Mouse (Mus musculus): ENCODE results near the gene Gm13696.
"Not testable (repeated sequence)": the region's sequence is repeated elsewhere in the genome, so short reads cannot be mapped to it uniquely, and the experiment has no call there.

The Gm13696 gene

DNA sequence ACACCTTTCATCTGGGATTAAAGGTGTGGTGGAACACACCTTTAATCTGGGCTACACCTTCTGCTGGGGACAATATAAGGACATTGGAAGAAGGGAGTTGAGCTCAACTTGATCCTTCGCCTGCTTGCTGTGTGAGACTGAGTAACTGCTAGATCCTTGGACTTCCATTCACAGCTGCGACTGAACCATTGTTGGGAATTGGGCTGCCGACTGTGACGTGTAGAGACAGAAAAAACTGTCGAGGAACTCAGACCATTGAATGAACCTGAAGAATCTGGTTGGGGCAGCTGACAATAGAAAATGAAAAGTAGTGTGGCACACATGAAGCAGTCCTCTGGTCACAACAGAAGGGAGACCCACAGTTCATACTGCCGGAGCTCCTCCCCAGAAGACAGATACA is at the start of gene Gm13696:
TSS of gene Gm13696 (plus strand) at position 301 of the 400 bp plus-strand sequence.
- DNase-seq (ENCODE audit: low spot score in 2 of 2), result not testable (repeated sequence)

- no peak for DNase-seq (ENCODE audit: low spot score in 2 of 2)
Observed at GRCm38 (mm10) chr2:83929478-83930088, 43.3 kb upstream of the Gm13696 start.

GRCm38 (mm10) chr2:83940931-83941361 is 32.0 kb upstream of the Gm13696 start, which contains the start of gene Zswim2:
Zswim2 (minus strand) TSS chr2:83941228.
- DNase-seq (ENCODE audit: low spot score in 2 of 2), result peak; percentile 46 to 66

GRCm38 (mm10) chr2:83941378-83941777 is 31.5 kb upstream of the Gm13696 start:
- DNase-seq (ENCODE audit: low spot score in 2 of 2), result no peak

DNA sequence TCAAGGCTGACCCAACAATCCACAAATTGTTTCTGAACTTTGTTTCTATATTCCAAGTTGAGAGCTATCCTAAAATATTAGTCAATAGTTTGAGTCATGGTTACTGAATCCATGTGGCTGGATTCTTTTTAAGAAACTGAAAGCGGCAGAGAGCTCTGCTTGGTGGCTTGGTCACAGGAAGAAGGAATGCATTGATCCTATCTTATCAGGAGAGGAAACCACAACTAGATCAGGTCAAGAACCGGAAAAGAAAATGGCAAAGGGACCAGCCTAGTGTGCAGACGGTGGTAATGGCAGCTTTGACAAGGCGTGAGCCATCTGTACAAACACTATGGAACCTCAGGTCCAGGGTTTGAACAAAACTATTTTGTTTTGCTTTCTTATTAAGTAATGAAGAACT is 31.1 kb upstream of the Gm13696 start:
- DNase-seq (ENCODE audit: low spot score in 2 of 2), result no peak

DNA sequence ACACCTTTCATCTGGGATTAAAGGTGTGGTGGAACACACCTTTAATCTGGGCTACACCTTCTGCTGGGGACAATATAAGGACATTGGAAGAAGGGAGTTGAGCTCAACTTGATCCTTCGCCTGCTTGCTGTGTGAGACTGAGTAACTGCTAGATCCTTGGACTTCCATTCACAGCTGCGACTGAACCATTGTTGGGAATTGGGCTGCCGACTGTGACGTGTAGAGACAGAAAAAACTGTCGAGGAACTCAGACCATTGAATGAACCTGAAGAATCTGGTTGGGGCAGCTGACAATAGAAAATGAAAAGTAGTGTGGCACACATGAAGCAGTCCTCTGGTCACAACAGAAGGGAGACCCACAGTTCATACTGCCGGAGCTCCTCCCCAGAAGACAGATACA is 17.5 kb upstream of the Gm13696 start, which contains the start of gene Gm13698:
TSS of gene Gm13698 (plus strand) at position 301 of the 400 bp plus-strand sequence.
- DNase-seq (ENCODE audit: low spot score in 2 of 2), result not testable (repeated sequence)

DNA sequence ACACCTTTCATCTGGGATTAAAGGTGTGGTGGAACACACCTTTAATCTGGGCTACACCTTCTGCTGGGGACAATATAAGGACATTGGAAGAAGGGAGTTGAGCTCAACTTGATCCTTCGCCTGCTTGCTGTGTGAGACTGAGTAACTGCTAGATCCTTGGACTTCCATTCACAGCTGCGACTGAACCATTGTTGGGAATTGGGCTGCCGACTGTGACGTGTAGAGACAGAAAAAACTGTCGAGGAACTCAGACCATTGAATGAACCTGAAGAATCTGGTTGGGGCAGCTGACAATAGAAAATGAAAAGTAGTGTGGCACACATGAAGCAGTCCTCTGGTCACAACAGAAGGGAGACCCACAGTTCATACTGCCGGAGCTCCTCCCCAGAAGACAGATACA is 11.7 kb upstream of the Gm13696 start, which contains the start of gene Gm13693:
TSS of gene Gm13693 (plus strand) at position 301 of the 400 bp plus-strand sequence.
- DNase-seq (ENCODE audit: low spot score in 2 of 2), result not testable (repeated sequence)

GRCm38 (mm10) chr2:83967013-83967412 is 5.9 kb upstream of the Gm13696 start, which contains the start of gene Gm13695:
Gm13695 (plus strand) TSS chr2:83967313.
- DNase-seq (ENCODE audit: low spot score in 2 of 2), result not testable (repeated sequence)

DNA sequence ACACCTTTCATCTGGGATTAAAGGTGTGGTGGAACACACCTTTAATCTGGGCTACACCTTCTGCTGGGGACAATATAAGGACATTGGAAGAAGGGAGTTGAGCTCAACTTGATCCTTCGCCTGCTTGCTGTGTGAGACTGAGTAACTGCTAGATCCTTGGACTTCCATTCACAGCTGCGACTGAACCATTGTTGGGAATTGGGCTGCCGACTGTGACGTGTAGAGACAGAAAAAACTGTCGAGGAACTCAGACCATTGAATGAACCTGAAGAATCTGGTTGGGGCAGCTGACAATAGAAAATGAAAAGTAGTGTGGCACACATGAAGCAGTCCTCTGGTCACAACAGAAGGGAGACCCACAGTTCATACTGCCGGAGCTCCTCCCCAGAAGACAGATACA is 5.7 kb downstream of the Gm13696 start, which contains the start of gene Gm13694:
TSS of gene Gm13694 (plus strand) at position 301 of the 400 bp plus-strand sequence.
- not testable (repeated sequence) for DNase-seq (ENCODE audit: low spot score in 2 of 2)

- not testable (repeated sequence) for DNase-seq (ENCODE audit: low spot score in 2 of 2)
Observed at GRCm38 (mm10) chr2:83984443-83984842, 11.5 kb downstream of the Gm13696 start, which contains the start of gene Gm13697. Gm13697 (plus strand) TSS chr2:83984743.

DNA sequence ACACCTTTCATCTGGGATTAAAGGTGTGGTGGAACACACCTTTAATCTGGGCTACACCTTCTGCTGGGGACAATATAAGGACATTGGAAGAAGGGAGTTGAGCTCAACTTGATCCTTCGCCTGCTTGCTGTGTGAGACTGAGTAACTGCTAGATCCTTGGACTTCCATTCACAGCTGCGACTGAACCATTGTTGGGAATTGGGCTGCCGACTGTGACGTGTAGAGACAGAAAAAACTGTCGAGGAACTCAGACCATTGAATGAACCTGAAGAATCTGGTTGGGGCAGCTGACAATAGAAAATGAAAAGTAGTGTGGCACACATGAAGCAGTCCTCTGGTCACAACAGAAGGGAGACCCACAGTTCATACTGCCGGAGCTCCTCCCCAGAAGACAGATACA is 17.3 kb downstream of the Gm13696 start, which contains the start of gene Gm13691:
TSS of gene Gm13691 (plus strand) at position 301 of the 400 bp plus-strand sequence.
- not testable (repeated sequence) for DNase-seq (ENCODE audit: low spot score in 2 of 2)

DNA sequence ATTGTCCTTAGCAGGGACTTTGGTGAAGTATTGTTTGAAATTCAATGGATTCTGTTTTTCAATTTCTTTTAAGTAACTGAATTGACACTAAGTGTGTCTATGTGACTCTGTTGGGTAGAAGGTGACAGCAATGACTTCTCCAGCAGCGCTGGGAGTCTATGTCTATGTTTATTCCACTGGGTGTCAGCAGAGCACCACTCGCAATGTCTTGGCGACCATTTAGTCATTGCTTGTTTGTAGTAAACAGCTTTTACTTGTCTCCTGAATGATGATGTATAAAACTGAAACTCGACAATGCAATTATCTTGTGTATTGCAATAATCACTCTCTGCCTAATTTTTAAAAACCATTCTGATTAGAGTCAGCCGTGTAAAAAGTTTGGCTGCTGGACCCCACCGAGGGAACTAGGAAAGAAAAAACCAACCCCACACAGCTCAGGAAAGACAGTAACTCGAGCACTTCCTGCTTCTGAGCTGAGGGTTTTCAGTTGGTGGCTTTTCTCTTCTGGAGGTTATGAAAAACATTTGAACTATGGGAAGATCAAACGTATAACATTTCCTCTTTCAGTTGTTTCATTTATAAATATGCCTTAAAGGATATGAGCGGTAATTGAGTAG is 20.8 kb downstream of the Gm13696 start:
- DNase-seq (ENCODE audit: low spot score in 2 of 2), result not testable (repeated sequence)

GRCm38 (mm10) chr2:83994526-83994925 is 21.6 kb downstream of the Gm13696 start:
- DNase-seq (ENCODE audit: low spot score in 2 of 2), result not testable (repeated sequence)

GRCm38 (mm10) chr2:84008913-84009312 is 36.0 kb downstream of the Gm13696 start:
- DNase-seq (ENCODE audit: low spot score in 2 of 2), result no peak

- DNase-seq (ENCODE audit: low spot score in 2 of 2), result no peak
Observed at GRCm38 (mm10) chr2:84009818-84010217, 36.9 kb downstream of the Gm13696 start.

DNA sequence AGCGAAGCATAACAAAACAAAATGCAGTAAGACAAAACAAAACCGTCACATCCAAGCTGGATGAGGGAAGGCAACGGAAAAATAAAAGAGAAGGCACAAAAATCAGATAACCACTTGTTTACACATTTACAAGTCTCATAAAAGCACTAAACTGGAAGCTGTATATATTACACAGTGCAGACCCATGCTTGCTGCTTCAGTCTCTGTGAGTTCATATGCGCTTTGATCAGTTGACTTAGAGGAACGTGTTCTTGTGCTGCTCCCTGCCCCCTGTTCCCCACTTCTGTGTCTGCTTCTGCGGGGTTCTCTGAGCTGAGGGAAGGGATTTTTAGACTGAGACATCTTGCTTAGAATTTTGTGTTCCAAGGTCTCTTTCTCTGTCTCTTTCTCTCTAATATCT is 41.6 kb downstream of the Gm13696 start:
- no peak for DNase-seq (ENCODE audit: low spot score in 2 of 2)

DNA sequence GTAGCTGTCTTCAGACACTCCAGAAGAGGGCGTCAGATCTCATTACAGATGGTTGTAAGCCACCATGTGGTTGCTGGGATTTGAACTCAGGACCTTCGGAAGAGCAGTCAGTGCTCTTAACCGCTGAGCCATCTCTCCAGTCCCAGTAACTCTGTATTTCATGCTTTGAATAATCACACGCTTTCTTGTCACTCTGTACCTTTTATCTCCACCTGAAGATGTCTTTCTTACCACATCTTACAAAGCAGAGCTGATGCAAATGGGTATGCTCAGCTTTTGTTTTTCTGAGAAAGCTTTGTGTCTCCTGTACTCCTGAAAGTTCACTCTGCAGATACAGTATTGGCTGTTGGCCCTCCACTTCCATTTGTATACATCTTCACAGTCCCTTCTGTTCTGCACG is 43.4 kb downstream of the Gm13696 start:
- DNase-seq (ENCODE audit: low spot score in 2 of 2), result not testable (repeated sequence)

GRCm38 (mm10) chr2:84018330-84018729 is 45.4 kb downstream of the Gm13696 start:
- no peak for DNase-seq (ENCODE audit: low spot score in 2 of 2)

DNA sequence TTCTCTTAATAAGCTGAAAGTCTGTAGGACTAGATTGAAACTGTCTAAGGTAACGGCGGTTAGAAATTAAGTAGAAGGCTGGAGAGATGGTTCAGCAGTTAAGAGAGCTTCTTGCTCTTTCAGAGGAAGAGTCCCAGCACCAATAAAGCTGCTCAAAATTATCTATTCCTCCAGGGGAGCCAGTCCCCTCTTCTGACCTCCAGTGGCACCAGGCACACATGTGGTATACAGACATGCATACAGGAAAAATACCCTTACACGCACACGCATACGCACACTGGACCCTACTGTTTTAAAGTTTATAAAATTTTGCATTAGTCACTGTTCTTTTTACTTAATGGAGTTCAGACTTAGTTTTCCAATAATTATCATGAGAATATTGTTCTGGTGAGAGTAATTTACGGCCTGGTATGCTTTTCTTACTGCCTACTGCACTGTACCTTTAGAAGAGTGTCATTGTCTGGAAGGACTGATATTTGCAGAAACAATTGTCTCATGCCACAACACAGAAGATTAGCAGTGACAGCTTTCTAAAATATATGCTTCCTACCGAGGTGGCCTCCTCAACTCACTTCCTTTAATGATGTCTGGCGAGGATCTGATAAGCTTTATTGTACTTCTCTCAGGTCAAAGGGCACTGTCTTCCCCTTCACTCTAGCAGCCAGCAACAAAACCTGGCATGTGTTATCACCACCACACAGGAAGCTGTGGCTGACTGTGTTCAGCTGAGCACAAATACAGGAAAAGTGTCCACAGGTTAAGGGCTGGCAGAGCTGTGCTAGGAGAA is 46.8 kb downstream of the Gm13696 start:
- no peak for DNase-seq (ENCODE audit: low spot score in 2 of 2)

- no peak for DNase-seq (ENCODE audit: low spot score in 2 of 2)
Observed at GRCm38 (mm10) chr2:84021930-84022329, 49.0 kb downstream of the Gm13696 start.

- DNase-seq (ENCODE audit: low spot score in 2 of 2), result no peak
Observed at GRCm38 (mm10) chr2:84022905-84023304, 50.0 kb downstream of the Gm13696 start.

GRCm38 (mm10) chr2:84023319-84023718 is 50.4 kb downstream of the Gm13696 start:
- no peak for DNase-seq (ENCODE audit: low spot score in 2 of 2)
